Mouse (Mus musculus) retina, embryonic 14.5 days (tissue): ENCODE measurements around the gene Mical3.
"Not testable (repeated sequence)": the region's sequence is repeated elsewhere in the genome, so short reads cannot be mapped to it uniquely, and the experiment has no call there.

Experiments used
- DNase-seq: peaks from one replicate; pipeline ENCODE4 v3.0.0-alpha.2; 2015; ENCODE audit warnings: low spot score

Mical3 gene

DNA sequence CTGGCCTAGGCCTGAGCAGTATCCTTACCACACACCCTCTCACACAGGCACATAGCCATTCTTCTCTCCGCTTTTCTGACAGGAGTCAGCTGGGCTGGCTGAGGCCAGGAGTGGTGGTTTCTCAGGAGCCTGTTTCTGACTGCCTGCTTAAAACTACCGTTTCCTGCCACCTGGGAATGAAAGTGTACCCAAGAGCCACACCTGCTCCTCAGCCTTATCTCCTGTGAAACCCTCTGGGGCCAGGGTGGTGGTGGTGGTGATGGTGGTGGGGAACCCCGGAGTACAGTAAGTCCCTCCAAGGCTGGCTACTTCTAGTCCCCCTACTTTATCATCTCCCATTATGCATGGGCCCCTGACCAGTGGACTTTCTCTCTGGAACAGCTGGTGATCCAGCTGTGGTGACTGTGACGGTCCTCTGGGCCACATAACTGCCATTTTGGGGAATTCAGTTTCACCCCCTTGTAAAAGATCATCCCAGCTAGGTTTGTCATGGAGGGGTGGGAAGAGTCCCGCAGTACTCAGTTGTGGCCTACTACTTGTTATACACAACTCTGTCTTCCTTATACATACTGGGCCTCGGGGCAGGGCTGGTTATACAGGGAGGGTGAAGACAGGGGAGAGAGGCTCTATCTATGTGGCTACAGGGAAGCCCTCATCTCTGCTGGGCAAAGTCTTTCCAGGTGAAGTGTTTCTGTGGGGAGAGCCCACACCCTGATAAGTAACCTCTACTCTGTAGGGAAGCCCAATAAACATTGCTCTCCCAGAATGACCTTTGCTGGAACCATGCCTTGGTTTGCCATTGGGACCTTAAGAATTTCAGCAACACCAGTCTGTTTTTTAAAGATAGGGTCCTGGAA is 200.1 kb downstream of the Mical3 start:
- no peak for DNase-seq

DNA sequence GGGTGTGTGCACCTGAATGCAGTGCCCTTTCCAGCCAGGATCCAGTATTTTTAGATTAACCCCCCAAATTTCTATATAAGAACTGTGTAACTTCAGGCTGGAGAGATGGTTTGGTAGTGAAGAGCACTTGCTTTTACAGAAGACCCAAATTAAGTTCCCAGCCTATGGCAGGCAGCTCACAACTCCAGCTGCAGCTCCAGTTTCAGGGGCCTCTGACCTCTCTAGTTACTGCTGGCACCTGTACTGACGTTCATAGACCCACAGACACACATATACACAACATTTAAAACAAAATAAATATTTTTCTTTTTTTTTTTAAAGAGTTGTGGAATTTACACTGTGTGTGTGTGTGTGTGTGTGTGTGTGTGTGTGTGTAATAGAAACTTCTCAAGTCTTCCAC is 201.4 kb downstream of the Mical3 start:
- no peak for DNase-seq

DNA sequence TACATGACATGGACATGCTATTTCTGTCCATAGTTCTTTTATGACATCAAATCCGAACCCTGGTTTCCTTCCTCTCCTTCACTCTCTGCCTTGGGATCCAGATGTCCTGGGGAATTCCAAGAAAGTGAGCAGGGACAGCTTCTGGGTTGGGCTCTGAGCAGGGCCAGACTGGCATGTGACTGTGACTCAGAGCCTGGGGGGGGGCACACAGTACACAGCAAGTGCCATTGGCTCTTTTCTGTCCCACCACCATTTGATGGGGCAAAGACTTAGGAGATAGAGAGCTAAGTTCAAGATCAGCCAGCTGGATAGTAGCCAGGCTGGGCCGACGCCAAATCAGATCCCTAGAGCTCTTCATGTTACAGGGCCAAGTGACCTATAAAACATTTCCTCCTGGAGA is 203.0 kb downstream of the Mical3 start:
- DNase-seq: no peak

DNA sequence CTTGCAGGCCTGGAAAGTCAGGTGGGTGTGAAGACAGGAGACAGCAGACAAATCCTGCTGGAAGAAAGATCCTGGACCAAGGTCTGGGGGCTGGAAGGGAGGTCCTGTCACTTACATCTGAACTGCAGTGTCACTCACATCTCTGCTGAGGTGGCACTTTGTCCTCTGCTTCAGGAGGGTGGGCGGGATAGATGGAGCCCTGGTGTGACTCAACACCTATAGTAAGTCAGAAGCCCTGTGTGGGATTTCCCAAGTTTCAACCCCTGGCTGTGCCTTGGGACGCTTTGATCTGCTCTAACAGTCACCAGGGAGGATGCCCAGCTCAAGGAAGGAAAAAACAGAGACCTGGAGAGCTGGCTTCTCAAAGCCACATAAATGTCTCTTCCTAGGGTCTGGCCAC is 203.9 kb downstream of the Mical3 start:
- no peak for DNase-seq

DNA sequence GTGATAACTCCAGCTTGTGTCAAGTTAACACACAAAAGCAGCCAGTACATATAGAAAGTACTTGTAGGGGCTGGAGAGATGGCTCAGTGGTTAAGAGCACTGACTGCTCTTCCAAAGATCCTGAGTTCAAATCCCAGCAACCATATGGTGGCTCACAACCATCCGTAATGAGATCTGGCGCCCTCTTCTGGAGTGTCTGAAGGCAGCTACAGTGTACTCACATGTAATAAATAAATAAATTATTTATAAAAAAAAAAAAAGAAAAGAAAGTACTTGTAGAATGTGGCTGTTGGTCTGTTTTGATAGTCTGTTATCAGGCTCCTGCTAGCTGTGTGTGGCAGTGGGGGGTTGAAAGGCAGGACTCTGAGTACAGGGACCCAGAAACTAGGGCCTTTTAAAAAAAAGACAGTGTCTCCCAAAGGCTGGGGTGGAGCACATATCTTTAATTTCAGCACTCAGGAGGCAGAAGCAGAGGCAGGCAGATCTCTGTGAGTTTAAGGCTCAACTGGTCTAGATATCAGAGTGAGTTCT is 205.9 kb downstream of the Mical3 start:
- DNase-seq: not testable (repeated sequence)

DNA sequence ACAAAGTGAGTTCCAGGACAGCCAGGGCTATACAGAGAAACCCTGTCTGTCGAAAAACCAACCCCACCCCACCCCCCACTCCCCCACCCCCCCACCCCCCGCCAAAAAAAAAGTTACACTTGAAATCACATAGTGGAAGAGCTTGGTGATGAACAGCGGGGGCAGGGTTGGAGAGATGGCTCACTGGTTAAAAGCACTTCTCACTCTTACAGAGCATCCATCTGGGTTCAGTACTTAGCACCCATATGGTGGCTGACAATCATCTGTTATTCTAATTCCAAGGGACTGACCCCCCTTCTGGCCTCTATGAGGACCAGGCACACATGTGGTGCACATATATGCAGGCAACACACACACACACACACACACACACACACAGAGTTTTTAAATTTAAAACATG is 212.8 kb downstream of the Mical3 start:
- DNase-seq: no peak

DNA sequence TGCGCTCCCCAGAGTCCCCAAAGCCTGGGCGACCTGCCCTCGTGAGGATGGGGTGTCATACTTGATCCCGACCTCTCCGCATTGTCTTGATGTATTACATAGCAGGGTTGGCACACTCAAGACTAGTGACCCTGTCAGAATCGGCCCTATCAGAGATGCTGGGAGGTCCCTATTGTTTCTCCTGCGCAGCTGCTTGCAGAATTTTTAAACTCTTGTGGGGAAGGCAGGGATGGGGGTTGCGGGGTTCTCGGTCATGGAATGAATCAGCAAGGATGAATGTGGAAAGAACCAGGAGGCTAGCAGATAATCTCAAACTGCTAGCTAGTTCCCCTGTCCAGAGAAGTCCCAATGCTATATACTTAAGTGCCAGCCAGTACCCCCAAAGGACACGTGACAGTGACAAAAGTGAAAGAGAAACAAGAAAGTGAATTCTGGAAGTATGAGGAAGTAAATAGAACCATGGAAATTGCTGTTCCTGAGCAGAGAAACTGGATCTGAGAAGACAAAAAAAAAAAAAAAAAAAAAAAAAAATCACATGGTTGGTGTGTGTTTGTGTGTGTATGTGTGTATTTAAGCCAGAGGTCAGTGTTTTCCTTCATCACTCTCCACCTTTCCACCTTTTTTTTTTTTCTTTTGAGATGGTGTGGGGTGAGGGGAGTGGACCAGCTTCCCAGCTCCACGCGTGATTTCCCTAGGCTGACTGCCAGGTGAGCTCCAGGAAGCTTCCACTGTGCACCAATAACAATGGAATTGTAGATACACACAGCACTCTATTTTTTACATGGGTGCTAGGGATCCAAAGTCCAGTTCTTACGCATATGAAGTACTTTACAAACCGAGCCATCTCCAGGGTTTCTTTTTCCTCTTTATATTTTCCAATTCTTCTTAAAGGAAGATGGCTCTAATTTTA is 213.6 kb downstream of the Mical3 start:
- DNase-seq: not testable (repeated sequence)

DNA sequence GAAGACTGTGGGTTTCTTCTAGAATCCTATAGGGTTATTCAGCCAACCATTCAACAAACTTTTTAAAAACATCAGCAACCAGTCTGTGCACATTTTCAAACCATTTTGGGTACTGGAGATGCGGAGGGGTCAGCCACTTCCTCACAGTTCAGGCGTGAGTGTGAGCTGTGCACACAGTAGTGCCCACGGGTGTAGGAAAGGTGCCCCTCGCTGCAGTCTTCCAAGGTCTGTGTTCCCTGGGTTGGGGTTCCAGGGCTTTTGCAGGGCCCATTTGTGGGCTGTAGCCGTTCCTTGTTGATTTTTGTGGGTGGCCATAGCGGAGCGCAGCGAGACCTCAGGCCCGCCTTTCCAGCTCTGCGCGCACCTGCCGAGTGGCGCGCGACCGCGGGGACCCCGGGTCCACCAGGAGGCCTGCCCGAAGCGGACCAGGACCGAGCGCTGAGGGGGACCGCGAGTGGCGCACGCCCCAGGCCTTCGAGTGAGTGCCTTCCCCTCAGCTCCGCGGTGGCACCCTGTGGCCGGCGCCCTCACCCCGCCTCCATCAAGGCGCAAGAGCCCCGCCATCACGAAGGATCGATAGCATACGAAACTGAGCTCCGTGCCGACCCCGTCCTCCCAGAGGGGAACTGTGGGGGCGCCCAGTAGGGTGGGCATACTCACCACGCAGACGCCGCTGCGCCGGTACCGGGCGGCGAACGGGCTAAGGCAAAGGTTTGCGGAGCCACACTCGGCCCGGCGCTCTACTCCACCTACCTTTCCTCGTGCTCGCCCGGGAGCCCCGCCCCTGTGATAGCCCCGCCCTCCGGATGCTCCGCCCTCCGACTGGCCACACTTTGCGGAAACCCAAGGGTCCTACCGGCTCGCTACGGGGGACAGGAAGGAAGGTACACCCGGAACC is 214.5 kb downstream of the Mical3 start, which contains the start of gene Bid:
TSS of gene Bid (minus strand) at position 780 of the 898 bp plus-strand sequence.
- DNase-seq: peak; percentile 84

DNA sequence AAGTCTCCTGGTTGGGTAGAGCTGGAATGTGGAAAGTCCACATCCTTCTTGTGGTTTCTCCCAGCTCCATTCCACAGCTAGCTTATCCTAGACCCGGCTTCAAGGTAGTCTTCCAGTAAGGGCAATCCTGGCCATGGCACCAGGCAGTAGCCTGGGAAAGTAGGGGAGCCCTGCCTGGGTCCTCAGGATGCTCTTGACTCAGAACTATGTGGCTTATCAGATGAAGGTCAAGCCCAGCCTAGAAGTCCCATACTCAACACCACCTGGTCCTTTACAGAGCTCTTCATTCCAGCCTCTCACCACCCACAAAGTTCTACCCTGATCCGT is 215.2 kb downstream of the Mical3 start:
- no peak for DNase-seq

DNA sequence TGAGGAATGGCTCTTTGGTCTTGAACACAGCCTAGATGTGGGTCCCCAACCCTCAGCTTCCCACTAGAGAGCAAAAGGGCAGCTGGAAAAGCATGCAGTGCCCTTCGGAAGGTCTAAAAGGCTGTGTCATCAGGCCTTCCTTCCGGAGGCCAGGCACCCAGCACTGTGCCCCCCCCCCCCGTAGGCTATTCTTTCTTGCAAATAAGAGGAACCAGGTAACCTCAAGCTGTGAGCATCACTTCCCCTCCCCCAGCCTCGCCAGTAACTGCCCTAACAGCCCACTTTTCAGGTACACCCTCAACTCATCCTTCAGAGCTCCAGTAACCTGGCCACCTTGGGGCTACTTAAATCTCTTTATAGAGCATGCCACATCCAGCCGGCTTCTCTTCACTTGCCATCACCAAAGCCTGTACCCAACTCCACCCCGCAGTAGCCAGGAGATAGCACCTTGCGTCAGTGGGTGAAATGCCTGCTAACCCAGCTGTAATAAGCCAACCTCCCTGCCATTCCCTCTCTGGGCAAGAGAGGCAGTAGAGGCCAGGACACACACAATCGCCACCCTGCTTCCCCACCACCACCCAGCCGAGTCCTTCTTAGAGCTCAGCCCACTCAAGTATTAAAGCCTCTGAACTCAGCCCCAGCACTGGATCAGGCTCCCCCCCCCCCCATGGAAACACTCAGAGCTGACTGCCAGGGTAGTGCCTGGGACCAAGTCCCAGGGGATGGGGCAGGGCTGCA is 215.7 kb downstream of the Mical3 start:
- peak; percentile 60 for DNase-seq

DNA sequence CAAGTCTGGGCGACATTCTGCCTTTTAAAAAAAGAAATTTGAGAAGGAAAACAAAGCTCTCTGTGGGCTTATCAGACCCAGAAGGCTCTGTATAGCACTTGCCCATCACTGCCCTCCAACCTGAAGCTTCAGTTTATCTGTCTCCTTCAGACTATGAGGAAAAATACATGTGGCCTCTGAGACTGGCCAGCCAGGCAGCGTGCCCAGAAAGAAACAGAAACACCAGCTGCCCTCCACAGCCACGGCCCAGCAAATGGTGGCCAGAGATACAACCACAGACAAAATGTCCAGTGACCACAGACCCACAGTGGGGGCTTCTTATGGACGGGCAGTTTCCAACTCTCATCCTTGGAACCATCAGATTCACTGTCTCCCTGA is 216.3 kb downstream of the Mical3 start:
- no peak for DNase-seq

DNA sequence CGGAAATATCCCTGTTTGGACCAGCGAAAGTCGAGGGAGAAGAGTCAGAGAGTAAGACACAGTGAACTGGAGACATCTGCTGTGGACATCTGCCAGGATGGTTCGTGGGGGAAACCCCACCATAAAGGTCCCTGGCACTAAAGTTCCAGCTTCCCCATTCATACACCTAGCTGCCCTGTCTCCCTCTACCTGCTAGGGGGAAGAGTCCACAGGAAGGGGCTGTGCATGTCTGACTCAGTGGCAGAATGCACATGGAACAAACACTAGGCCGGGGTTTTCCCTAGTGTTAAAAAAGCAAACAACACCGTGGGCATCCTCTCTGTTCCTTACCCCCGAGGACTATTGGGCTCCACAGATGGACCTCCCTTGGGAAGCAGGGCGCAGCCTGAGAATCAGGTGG is 217.0 kb downstream of the Mical3 start:
- DNase-seq: no peak

DNA sequence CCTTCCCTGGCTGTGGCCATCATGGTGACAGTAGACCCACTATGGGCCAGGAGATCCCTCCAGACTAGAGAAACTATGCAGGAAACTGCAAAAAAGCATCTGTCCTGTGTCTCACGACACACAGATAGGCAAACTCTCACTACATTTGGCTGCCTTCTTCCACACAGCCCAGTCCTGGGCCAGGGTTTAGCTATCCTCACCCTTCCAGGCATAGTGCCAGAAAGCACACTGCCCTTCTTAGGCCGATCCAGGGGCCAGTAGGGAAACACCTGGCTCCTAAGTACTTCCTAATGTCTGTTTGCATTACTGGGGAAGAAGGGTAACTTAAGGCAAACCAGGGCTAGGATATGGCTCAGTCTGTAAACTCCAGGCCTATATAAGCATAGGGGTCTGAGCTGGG is 217.9 kb downstream of the Mical3 start:
- no peak for DNase-seq

DNA sequence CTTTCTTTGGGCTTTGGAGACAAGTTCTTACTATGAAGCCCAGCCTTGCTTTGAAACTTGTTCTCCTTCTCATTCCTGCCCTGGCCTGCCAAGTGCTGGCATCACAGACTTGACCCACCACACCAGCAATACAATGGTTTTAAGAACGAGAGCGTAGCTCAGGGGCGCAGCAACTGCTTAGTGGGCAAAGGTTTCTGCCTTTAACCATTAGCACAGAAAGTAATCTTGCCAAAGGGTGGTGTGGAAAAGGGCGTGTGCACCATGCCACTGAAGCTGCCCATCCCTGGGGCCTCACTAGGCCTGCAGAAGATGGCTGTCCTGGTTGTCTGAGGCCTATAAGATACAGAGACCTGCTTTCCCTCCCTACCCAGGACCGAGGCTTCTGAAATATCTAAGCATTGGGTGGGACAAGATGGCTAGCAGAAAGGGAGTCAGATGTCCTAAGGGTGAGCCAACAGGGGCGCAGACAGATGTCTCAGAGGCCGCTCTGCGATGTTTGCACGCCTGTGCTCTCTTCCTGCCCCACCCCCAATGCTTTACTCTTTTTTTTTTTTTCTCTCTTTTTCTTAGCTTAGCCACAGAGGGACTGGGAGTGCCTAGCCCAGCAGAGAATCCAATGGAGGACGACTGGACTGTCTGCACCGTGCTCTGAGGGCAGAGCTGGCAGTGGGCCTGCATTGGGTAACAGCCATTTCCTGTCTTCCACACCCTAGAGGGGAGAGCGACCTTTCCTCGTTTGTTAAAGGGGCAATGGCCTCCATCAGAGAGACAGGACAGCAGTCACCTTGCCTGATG is 219.4 kb downstream of the Mical3 start:
- DNase-seq: no peak

DNA sequence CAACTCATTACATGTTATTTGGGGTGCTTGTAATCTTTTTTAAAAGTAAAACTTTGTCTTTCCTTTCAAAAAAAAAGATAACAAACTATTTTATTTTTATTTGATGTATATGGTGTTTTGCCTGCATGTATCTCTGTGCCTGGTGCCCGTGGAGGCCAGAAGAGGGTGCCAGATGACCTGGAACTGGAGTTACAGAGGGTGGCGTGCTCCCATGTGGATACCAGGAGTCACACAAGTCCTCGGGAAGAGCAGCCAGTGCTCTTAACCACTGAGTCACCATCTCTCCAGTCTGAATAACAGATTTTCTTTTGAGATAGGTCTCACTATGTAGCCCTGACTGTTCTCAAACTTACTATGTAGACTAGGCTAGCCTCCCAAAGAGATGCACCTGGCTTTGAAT is 221.3 kb downstream of the Mical3 start:
- DNase-seq: no peak

DNA sequence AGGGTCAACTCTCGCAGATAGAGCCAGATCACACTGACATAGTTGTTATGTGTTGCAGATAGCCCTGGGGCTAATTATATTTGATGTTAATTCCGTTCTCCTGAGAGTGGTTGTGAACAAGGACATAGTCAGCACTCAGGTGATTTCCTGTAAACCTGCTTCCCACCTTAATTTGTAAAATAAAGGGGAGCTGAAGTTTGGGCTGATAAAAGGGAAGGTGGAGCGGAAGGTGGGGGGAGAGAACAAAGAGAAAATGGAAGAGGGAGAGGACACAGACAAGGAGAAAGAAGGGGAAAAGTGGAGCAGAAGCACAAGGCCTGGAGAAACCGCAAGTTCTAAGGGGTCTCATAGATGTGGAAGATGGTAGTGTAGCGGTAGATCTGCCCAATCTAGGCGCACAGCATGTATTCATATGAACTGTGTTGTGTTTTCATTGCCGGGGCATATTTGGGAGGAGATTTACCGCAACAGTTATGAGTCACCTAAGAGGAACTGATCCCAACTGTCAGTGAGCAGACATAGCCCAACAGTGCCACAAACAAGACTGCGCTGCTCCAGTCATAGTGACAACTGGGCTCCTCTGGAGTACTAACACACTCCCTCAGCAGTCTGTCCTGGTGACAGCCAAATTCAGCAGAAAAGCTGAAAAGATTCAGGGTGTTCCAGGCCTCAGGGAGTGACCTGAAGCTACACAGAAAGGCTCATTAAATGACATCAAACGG is 222.8 kb downstream of the Mical3 start:
- not testable (repeated sequence) for DNase-seq

DNA sequence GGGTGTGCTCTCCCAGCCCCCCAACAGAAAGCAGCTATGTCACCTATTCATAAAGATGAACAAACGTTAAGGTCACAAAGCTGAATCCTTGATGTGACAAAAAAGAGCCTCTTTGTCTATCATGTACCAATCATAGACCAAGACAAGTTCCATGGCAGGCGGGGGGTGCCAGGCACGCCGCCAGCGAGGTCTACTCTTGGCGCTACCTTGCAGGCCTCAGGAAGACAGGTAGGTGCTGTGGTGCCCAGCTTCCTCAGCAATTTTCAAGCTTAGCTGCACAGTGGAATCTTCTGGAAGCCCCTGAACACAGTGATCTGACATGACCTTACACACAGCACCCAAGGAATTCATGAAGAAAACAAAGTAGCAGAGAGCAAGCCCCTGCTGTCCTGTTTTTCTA is 224.3 kb downstream of the Mical3 start:
- no peak for DNase-seq

DNA sequence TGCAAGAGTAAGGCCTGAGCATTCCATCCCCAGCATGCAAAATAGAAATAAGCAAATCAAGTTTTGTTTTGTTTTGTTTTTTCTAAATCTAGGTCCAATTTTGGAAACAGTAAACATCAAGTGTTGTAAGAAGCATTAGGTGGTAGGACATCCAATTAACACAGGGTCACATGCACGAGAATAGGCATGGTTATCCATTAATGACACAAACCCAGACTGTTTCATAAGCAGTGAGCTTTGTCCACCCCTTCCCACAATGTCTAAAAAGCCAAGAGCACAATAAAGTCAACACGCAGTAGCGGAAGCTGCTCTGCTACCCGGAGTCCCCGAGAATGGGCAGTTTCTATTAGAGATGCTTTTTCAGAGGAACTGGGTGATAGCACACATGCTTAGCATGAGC is 225.7 kb downstream of the Mical3 start:
- no peak for DNase-seq

DNA sequence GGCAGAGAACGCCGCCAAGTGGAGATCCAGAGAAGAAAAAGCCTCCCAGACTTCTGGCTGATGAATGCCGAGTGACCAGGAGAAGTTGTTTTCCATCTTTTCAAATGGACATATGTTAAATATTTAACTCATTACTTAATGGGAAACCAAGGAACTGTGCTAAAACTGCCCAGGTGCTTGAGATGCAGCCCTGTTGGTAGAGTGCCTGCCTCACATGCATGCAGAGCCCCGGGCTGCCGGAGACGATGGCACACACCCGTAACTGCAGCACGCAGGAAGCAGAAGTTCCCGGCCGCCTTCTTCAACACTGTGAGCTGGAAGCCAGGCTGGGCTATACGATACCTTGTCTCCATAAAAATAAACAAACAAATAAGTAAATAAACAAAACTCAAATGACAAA is 226.8 kb downstream of the Mical3 start:
- no peak for DNase-seq

DNA sequence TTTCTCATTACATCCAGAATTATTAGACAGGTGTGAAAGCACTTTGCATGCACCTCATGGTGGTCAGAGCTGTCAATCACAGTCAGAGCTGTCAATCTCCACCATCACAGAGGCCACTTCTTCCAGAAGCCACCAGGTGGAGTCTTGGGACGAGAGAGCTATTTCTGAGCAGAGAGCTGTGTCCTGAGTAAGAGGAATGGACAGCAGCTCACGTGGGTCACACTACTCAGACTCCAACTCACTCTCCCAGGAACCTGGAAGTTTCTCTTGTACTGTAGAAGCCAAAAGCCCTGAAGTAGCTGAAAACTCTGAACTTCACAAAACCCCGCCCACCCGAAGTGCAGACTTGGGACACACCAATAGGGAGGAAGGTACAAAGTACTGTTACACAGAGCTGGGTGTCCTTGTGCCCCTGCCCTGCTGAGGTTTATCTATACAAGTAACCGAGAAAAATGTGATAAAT is 227.3 kb downstream of the Mical3 start:
- peak; percentile 67 for DNase-seq
